Mouse (Mus musculus): ENCODE data around the gene Cercam.
A peak's percentile ranks its signal among the peaks of the same experiment; 100 is the strongest.
"Not testable (repeated sequence)": the region's sequence is repeated elsewhere in the genome, so short reads cannot be mapped to it uniquely, and the experiment has no call there.

Cercam gene

DNA sequence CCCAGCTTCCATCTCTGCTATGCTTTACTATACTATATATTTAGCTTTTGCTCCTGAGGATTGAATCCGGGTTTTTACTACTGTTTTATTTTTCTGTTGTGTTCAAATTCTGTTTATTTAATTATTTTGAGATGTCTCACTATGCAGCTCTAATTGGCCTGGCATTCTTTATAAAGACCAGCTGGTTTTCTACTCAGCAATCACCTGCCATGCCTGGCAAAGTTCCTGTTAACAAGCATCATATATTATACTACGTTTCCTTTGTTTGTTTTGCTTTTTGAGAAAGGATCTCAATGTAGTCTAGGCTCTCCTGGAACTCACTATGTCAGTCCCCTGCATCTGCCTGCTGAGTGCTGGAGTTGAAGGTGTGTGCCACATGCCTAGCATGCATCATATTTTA lies 28.4 kb downstream of the Cercam start:
- DNase-seq (ENCODE audit: low spot score in 2 of 2), result no peak

DNA sequence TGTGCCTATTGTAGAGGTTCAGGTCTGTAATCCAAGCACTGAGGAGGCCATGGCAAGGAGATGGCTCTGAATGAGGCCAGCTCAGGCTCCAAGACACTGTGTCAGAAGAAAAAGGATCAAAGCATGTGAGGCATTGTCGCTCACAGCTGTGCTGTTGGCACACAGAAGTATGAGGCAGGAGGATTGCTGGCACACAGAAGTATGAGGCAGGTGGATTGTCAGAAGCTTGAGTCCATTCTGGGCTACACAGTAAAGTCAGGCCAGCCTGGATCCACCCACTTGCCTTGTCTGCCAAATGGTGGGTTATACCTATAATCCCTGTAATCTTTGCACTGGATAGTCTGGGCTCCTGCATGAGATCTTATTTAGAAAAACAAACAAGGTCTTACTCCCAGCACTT lies 29.1 kb downstream of the Cercam start:
- no peak for DNase-seq (ENCODE audit: low spot score in 2 of 2)

DNA sequence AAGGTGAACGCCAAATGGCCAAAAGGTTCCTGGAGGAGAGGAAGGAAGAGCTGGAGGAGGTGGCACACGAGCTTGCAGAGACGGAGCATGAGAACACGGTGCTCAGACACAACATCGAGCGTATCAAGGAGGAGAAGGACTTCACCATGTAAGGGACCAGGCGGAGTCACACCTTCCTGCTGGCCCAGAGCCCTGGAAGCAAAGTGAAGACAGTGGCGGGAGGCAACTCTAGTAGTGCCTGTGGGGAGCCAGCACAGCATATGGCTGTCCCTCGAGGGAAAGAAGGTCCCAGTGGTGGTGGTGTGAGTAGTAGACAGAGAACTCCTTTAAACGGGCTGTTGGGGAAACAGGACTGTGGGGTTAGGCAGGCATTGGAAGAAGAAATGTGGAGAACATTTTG lies 33.2 kb downstream of the Cercam start:
- no peak for DNase-seq (ENCODE audit: low spot score in 2 of 2)

DNA sequence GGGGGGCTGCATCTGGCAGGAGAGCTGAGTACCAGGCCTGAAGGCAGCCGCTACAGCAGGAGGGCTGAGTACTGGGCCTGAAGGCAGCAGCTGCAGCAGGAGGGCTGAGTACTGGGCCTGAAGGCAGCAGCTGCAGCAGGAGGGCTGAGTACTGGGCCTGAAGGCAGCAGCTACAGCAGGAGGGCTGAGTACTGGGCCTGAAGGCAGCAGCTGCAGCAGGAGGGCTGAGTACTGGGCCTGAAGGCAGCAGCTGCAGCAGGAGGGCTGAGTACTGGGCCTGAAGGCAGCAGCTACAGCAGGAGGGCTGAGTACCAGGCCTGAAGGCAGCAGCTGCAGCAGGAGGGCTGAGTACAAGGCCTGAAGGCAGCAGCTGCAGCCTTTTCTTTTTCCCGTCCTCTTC lies 39.2 kb downstream of the Cercam start:
- DNase-seq (ENCODE audit: low spot score in 2 of 2), result not testable (repeated sequence)

DNA sequence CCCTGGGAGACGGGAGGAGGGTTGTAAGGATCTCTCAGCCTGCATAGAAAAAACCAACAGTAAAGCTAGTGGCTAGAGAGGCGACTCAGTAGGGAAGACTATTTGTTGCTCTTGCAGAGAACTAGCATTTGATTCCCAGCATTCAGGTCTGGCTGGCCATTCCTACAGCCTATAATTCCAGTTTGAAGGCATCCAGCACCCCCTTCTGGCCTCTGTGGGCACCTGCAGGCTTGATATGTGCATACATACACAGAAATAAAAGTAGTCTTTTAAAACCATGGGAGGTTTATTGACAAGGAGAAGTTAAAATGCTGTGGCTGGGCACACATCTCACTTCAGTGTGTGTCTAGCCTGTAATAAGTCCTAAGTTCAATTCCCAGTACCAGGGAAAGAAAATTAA lies 41.1 kb downstream of the Cercam start:
- DNase-seq (ENCODE audit: low spot score in 2 of 2), result no peak

DNA sequence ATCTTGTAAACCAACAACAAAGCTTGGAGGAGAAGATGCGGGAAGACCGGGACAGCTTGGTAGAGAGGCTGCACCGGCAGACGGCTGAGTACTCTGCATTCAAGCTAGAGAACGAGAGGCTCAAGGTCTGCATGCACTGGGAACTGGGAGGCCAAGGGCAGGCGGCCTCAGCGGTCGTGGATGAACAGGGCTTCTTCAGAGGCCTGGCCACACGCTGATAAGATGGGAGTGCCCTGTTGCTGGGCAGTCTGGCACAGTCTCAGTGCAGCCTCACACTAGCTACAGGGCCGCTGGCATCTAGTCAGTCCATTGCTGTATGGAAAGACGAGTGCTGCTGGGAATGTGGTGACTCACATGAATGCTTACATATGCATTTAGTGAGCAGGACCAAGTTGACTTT lies 48.7 kb downstream of the Cercam start:
- DNase-seq (ENCODE audit: low spot score in 2 of 2), result no peak

DNA sequence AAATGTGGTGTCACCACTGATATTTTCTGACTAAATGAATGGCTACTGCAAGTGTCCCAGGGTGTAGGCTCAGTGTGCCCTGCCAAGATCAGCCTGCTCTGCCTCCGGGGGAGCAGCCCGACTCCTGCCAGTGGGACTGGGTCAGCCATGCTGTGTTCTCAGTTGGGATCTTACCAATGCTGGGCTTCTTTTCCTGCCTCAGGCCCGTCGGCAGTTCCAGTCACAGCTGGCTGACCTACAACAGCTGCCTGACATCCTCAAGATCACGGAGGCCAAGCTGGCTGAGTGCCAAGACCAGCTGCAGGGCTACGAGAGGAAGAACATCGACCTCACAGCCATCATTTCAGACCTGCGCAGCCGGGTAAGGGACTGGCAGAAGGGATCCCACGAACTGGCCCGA lies 53.0 kb downstream of the Cercam start:
- DNase-seq (ENCODE audit: low spot score in 2 of 2), result peak; percentile 45

DNA sequence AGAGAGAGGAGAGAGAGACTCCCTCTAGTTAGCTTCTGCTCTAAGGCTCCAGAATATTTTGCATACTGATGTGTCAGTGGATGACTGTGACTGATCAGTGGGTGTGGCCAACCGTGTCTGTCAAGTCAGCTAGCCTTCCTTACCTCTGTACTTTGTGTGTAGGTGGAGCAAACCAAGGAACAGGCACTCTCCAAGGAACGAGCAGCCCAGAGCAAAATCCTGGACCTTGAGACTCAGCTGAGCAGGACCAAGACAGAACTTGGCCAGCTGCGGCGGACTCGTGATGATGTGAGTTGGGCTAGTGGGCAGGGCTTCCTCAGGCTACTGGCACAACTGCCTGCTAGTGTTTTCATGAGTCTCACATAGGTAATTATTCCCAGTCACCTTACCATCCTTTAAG lies 57.6 kb downstream of the Cercam start:
- DNase-seq (ENCODE audit: low spot score in 2 of 2), result no peak

DNA sequence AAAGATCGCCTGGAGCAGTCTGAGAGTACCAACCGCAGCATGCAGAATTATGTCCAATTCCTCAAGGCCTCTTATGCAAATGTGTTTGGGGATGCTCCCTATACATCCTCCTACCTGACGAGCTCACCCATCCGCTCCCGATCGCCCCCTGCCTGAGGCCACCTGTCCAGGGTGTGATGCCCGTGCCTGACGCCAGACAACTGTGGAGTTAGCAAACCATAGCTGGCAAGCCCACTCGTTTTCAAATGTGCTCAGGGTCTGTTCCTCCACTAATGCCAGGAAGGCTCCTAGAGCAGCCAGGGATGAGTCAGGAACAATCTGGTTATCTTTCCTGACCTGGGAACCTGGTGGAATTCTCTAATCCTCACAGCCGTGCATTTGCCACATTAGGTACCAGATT lies 61.5 kb downstream of the Cercam start:
- DNase-seq (ENCODE audit: low spot score in 2 of 2), result no peak

DNA sequence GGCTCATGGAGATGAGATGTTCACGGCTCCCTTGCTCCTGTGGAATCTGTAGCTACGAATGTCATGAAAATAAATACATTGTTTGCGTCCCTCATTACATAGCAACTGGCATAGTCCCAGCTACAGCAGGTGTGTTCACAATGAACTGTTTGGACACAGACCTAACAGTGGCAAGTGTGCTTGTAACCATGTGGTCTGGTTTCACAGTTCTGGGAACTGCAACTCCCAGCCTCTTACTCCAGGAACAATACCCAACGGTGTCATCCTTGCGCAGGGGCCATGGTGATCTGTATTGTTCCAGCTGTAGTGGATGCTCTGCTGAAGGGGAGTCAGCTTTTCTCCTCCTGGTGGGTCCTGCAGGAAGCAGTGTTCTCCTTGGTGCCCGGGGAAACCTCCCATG lies 62.2 kb downstream of the Cercam start:
- no peak for DNase-seq (ENCODE audit: low spot score in 2 of 2)
